Mouse (Mus musculus) midbrain, embryonic 14.5 days (tissue): ENCODE measurements at regions not wholly inside any gene's neighbourhood (a gene's known extent, or its start where the extent isn't known, plus 50 kb on each side); places are given as distances from the start of the nearest gene placed in this dataset.

Experiments
- ATAC-seq: fragments of 200-750 bp; cut with Nextera tagmentation; 2 replicates; pipeline ENCODE4 v1.8.0; 2017; ENCODE audit warnings: moderate number of reproducible peaks, moderate library complexity; ENCODE audit not compliant: low FRiP score, low TSS enrichment
- DNase-seq: peaks from one replicate; pipeline ENCODE4 v3.0.0-alpha.2; 2015
- H3K27ac ChIP-seq: fragments of 300-500 bp; sonication (generic); replicated peaks from 2 replicates; pipeline ENCODE4 v1.5.1; 2014; ENCODE audit warnings: mild to moderate bottlenecking, low read depth, low read length, moderate library complexity
- H3K27me3 ChIP-seq: fragments of 300-500 bp; sonication (generic); 2 replicates; pipeline ENCODE4 v1.6.1; 2014; ENCODE audit warnings: low read length, control low read depth, mixed read lengths; ENCODE audit not compliant: control insufficient read depth, insufficient read depth
- H3K36me3 ChIP-seq: fragments of 300-500 bp; sonication (generic); 2 replicates; pipeline ENCODE4 v1.6.1; 2014; ENCODE audit warnings: low read length, control low read depth; ENCODE audit not compliant: control insufficient read depth, insufficient read depth
- H3K4me1 ChIP-seq: fragments of 300-500 bp; sonication (generic); 2 replicates; pipeline ENCODE4 v1.6.1; 2014; ENCODE audit warnings: mild to moderate bottlenecking, antibody characterized with exemption, low read length, control low read depth; ENCODE audit not compliant: control insufficient read depth, insufficient read depth
- H3K4me2 ChIP-seq: fragments of 300-500 bp; sonication (generic); 2 replicates; pipeline ENCODE4 v1.6.1; 2014; ENCODE audit warnings: mild to moderate bottlenecking, low read length, moderate library complexity
- H3K4me3 ChIP-seq: fragments of 300-500 bp; sonication (generic); replicated peaks from 2 replicates; pipeline ENCODE4 v1.5.1; 2014; ENCODE audit warnings: low read depth, low read length
- H3K9ac ChIP-seq: fragments of 300-500 bp; sonication (generic); replicated peaks from 2 replicates; pipeline ENCODE4 v1.6.1; 2014; ENCODE audit warnings: mild to moderate bottlenecking, low read length, moderate library complexity
- H3K9me3 ChIP-seq: fragments of 300-500 bp; sonication (generic); 2 replicates; pipeline ENCODE4 v1.6.1; 2016; ENCODE audit warnings: low read length, control low read depth, mixed read lengths; ENCODE audit not compliant: control insufficient read depth
- WGBS: fragments of 180-500 bp; shearing (Covaris S2); extraction: QIAGEN DNeasy Blood & Tissue Kit; methylation state at CpG from one replicate; pipeline ENCODE4 v1.1.7; 2014; 5-methylcytosine and 5-hydroxymethylcytosine counted together

GRCm38 (mm10) chrX:142490093-142490717 lies 99.9 kb upstream of the Acsl4 start:
- Histone ChIP-seq H3K27ac (no peak overlapping the region), H3K4me3 (no peak overlapping the region), H3K4me2 (no peak overlapping the region), H3K27me3 (no peaks in the 10 kb centered on the region), H3K9me3 (no peaks in the 10 kb centered on the region), H3K36me3 (no peaks in the 10 kb centered on the region), H3K9ac (no peak overlapping the region), H3K4me1 (no peaks in the 10 kb centered on the region)
- no peak for ATAC-seq
- 72% methylated on average over 8 of the region's 8 CpGs for WGBS
- no peak for DNase-seq

- Histone ChIP-seq H3K4me1 (no peaks in the 10 kb centered on the region), H3K4me2 (no peak overlapping the region), H3K9me3 (no peaks in the 10 kb centered on the region), H3K36me3 (no peaks in the 10 kb centered on the region), H3K27ac (no peak overlapping the region), H3K27me3 (no peaks in the 10 kb centered on the region), H3K4me3 (no peak overlapping the region), H3K9ac (no peak overlapping the region)
- DNase-seq = no peak
- 80% methylated on average over 2 of the region's 2 CpGs for WGBS
- no peak for ATAC-seq
Observed at GRCm38 (mm10) chrX:142501094-142501493, 110.8 kb upstream of the Acsl4 start.

- Histone ChIP-seq H3K9me3 (no peaks in the 10 kb centered on the region), H3K4me3 (no peak overlapping the region), H3K27me3 (no peaks in the 10 kb centered on the region), H3K9ac (no peak overlapping the region), H3K4me2 (no peak overlapping the region), H3K36me3 (no peaks in the 10 kb centered on the region), H3K27ac (no peak overlapping the region), H3K4me1 (no peaks in the 10 kb centered on the region)
- DNase-seq = no peak
- 74% methylated on average over 2 of the region's 2 CpGs for WGBS
- no peak for ATAC-seq
Observed at GRCm38 (mm10) chrX:142504962-142505361, 114.6 kb upstream of the Acsl4 start.

- Histone ChIP-seq H3K9me3 (no peaks in the 10 kb centered on the region), H3K9ac (no peak overlapping the region), H3K4me1 (no peaks in the 10 kb centered on the region), H3K36me3 (no peaks in the 10 kb centered on the region), H3K27ac (no peak overlapping the region), H3K4me2 (no peak overlapping the region), H3K4me3 (no peak overlapping the region), H3K27me3 (no peaks in the 10 kb centered on the region)
- DNase-seq = no peak
- no peak for ATAC-seq
Observed at GRCm38 (mm10) chrX:142507475-142507874, 117.1 kb upstream of the Acsl4 start.

- 89% methylated on average over 5 of the region's 5 CpGs for WGBS
- Histone ChIP-seq H3K27me3 (no peaks in the 10 kb centered on the region), H3K9ac (no peak overlapping the region), H3K9me3 (no peaks in the 10 kb centered on the region), H3K36me3 (no peaks in the 10 kb centered on the region), H3K4me2 (no peak overlapping the region), H3K4me3 (no peak overlapping the region), H3K27ac (no peak overlapping the region), H3K4me1 (no peaks in the 10 kb centered on the region)
- ATAC-seq (no peak), DNase-seq (no peak)
Observed at GRCm38 (mm10) chrX:142516406-142517131, 126.2 kb upstream of the Acsl4 start.

- Histone ChIP-seq H3K9me3 (no peaks in the 10 kb centered on the region), H3K4me2 (no peak overlapping the region), H3K36me3 (no peaks in the 10 kb centered on the region), H3K4me3 (no peak overlapping the region), H3K27me3 (no peaks in the 10 kb centered on the region), H3K9ac (no peak overlapping the region), H3K4me1 (no peaks in the 10 kb centered on the region), H3K27ac (no peak overlapping the region)
- ATAC-seq (no peak), DNase-seq (no peak)
- 86% methylated on average over 5 of the region's 5 CpGs for WGBS
Observed at GRCm38 (mm10) chrX:142517205-142517604, 126.9 kb upstream of the Acsl4 start.

GRCm38 (mm10) chrX:142521063-142521462 lies 130.7 kb upstream of the Acsl4 start:
- WGBS = 88% methylated on average over 4 of the region's 4 CpGs
- H3K4me1 ChIP-seq = no peaks in the 10 kb centered on the region
- no peaks in the 10 kb centered on the region for H3K36me3 ChIP-seq
- ATAC-seq (no peak), DNase-seq (no peak)
- no peaks in the 10 kb centered on the region for H3K27me3 ChIP-seq
- no peaks in the 10 kb centered on the region for H3K9me3 ChIP-seq
- no peak overlapping the region for H3K27ac ChIP-seq
- no peak overlapping the region for H3K9ac ChIP-seq
- no peak overlapping the region for H3K4me2 ChIP-seq
- no peak overlapping the region for H3K4me3 ChIP-seq

GRCm38 (mm10) chrX:142526953-142527352 lies 136.6 kb upstream of the Acsl4 start:
- H3K9me3 ChIP-seq = no peaks in the 10 kb centered on the region
- no peak overlapping the region for H3K9ac ChIP-seq
- H3K4me2 ChIP-seq = no peak overlapping the region
- H3K4me3 ChIP-seq = no peak overlapping the region
- ATAC-seq (no peak), DNase-seq (peak; percentile 14)
- H3K36me3 ChIP-seq = no peaks in the 10 kb centered on the region
- WGBS = 25% methylated on average over 1 of the region's 1 CpGs
- no peaks in the 10 kb centered on the region for H3K27me3 ChIP-seq
- no peaks in the 10 kb centered on the region for H3K4me1 ChIP-seq
- no peak overlapping the region for H3K27ac ChIP-seq

- no peak overlapping the region for H3K9ac ChIP-seq
- H3K4me1 ChIP-seq = no peaks in the 10 kb centered on the region
- H3K27ac ChIP-seq = no peak overlapping the region
- no peak for ATAC-seq
- no peak overlapping the region for H3K4me3 ChIP-seq
- no peaks in the 10 kb centered on the region for H3K9me3 ChIP-seq
- 57% methylated on average over 7 of the region's 7 CpGs for WGBS
- H3K36me3 ChIP-seq = no peaks in the 10 kb centered on the region
- DNase-seq = no peak
- H3K27me3 ChIP-seq = no peaks in the 10 kb centered on the region
- H3K4me2 ChIP-seq = no peak overlapping the region
Observed at GRCm38 (mm10) chrX:142529892-142530291, 139.6 kb upstream of the Acsl4 start.
